Mouse (Mus musculus): Measurements from ENCODE around the gene Pbxip1. TPM values are rescaled to one million over a fixed set of nuclear protein-coding genes. Genes with fewer than 3 reads are reported as not detected.

The Pbxip1 gene
- total RNA-seq, 1 experiment = 19.3 TPM

DNA sequence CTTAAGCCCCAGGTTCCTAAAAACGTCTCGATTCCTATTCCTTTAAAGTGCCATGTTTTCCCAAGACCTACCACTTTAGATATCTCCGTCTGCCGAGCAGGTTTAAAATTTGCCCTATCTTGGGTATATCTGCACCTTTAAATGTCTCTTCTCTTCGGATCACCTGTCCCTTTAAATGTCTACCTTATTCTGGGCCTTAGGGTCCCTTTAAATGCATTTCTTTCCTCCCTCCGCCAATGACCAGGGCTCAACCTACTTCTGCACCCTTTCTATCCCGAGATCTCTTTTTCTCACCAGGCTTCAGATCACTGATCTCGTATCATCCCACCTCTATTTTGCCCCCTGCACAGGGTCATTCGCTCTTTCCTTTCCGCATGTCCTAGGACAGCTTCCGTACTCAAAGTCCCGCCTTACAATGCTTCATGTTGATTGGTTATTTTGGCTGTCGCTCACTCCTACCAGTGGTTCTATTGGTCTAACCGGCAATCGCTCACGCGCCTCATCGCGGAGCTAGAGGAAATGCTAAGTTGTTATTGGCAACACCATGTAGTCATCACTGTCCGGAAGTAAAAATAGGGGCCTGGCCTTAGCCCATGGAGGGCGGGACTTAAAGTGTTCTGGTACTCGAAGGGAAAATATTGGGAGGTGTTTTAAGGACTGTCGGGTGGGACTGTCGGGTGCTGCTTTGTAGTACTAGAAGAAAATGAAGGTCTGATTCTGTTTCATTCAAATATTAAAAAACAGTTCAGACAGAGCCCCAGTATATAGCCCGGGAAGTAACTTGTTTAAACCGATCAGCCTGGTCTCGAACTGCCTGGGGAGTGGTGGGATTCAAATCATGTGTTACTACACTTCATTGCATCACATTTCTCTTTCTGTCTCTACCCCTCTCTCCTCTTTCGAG, 24.8 kb upstream of the Pbxip1 start, which contains the start of gene Flad1:
Flad1 (minus strand) TSS at position 381 of the 904 bp plus-strand sequence.
- TF ChIP-seq ZC3H11A (IDR thresholded peaks at IDR 0.05; ENCODE audit: borderline replicate concordance, low read depth, low read length) (no peak), CHD2 (IDR thresholded peaks at IDR 0.05; ENCODE audit: low read depth, low read length) (peak; percentile 100), MAFK (IDR thresholded peaks at IDR 0.05; ENCODE audit: insufficient read depth, low read depth, low read length) (no peak), ZNF384 (IDR thresholded peaks at IDR 0.05; ENCODE audit: low read depth, low read length) (no peak), HCFC1 (IDR thresholded peaks at IDR 0.05; ENCODE audit: borderline replicate concordance, insufficient read depth, low read length) (peak; percentile 61; the same call in 1 of the 2 replicates)
- Histone ChIP-seq H3K9ac (ENCODE audit: insufficient read depth, low read depth, low read length, poor library complexity, severe bottlenecking) (peak within 1 kb of the TSS; percentile 74), H3K27ac (ENCODE audit: insufficient read depth, low read depth, low read length, poor library complexity, severe bottlenecking) (peak within 1 kb of the TSS; percentile 75), H3K4me1 (ENCODE audit: control insufficient read depth in 2 of 2, insufficient read depth in 2 of 2, low read length in 2 of 2, poor library complexity in 1 of 2) (peaks cover under 1 to 16% of the 10 kb centered on the region in 2 experiments; a peak in 2 of 4 replicates), H3K9me3 (ENCODE audit: control insufficient read depth, insufficient read depth, low read depth, low read length) (no peaks in the 10 kb centered on the region), H3K36me3 (ENCODE audit: control insufficient read depth, insufficient read depth, low read length, poor library complexity, severe bottlenecking) (peaks cover 29% of the 10 kb centered on the region), H3K4me3 (ENCODE audit: insufficient read depth in 1 of 2, low read depth in 1 of 2, low read length in 2 of 2, poor library complexity in 1 of 2, severe bottlenecking in 1 of 2) (peak within 1 kb of the TSS; percentile 66 to 85)
- in situ Hi-C loops (cut with MboI; ENCODE audit: low sequenced_read_pairs in 2 of 2, unreplicated experiment in 2 of 2) = no loop called here
- DNase-seq (ENCODE audit: low read depth, low spot score) = peak; percentile 100

GRCm38 (mm10) chr3:89416158-89416557, 20.3 kb upstream of the Pbxip1 start:
- in situ Hi-C loops (cut with MboI; ENCODE audit: low sequenced_read_pairs in 2 of 2, unreplicated experiment in 2 of 2) = no loop called here
- TF ChIP-seq ZNF384 (IDR thresholded peaks at IDR 0.05; ENCODE audit: low read depth, low read length) (no peak), HCFC1 (IDR thresholded peaks at IDR 0.05; ENCODE audit: borderline replicate concordance, insufficient read depth, low read length) (no peak), MAFK (IDR thresholded peaks at IDR 0.05; ENCODE audit: insufficient read depth, low read depth, low read length) (no peak), ZC3H11A (IDR thresholded peaks at IDR 0.05; ENCODE audit: borderline replicate concordance, low read depth, low read length) (no peak), CHD2 (IDR thresholded peaks at IDR 0.05; ENCODE audit: low read depth, low read length) (no peak)
- Histone ChIP-seq H3K36me3 (ENCODE audit: control insufficient read depth, insufficient read depth, low read length, poor library complexity, severe bottlenecking) (peaks cover 22% of the 10 kb centered on the region), H3K4me3 (ENCODE audit: insufficient read depth in 1 of 2, low read depth in 1 of 2, low read length in 2 of 2, poor library complexity in 1 of 2, severe bottlenecking in 1 of 2) (peak overlapping the region in 1 of 2 experiments; percentile 15; a peak in 1 of 4 replicates), H3K9ac (ENCODE audit: insufficient read depth, low read depth, low read length, poor library complexity, severe bottlenecking) (peak overlapping the region; percentile 1; the same call in 1 of the 2 replicates), H3K9me3 (ENCODE audit: control insufficient read depth, insufficient read depth, low read depth, low read length) (no peaks in the 10 kb centered on the region), H3K4me1 (ENCODE audit: control insufficient read depth in 2 of 2, insufficient read depth in 2 of 2, low read length in 2 of 2, poor library complexity in 1 of 2) (peaks cover 7 to 9% of the 10 kb centered on the region in 2 experiments; a peak in 2 of 4 replicates), H3K27ac (ENCODE audit: insufficient read depth, low read depth, low read length, poor library complexity, severe bottlenecking) (no peak overlapping the region)
- DNase-seq (ENCODE audit: low read depth, low spot score) = no peak

DNA sequence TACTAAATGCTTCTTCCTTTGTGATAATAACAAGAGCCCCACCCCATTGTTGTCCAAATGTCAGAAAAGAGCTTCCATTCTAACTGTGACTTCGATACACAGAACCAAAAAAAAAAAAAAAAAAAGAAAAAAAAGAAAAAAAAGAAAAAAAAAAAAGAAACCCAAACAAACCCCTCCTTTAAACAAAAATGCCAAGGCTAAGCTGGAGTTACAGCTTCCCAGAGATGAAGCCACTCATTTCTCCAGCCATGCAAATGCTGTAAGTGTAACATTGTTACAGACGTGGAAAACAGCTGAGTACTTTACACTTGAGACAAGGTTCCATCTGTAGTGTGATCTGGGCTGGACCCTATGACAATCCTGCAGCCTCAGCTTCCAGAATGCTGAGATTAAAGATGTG, 19.4 kb upstream of the Pbxip1 start:
- peaks cover 22% of the 10 kb centered on the region for H3K36me3 ChIP-seq (ENCODE audit: control insufficient read depth, insufficient read depth, low read length, poor library complexity, severe bottlenecking)
- DNase-seq (ENCODE audit: low read depth, low spot score) = no peak
- peaks cover 7 to 9% of the 10 kb centered on the region in 2 experiments; a peak in 2 of 4 replicates for H3K4me1 ChIP-seq (ENCODE audit: control insufficient read depth in 2 of 2, insufficient read depth in 2 of 2, low read length in 2 of 2, poor library complexity in 1 of 2)
- no peak overlapping the region for H3K27ac ChIP-seq (ENCODE audit: insufficient read depth, low read depth, low read length, poor library complexity, severe bottlenecking)
- in situ Hi-C loops (cut with MboI; ENCODE audit: low sequenced_read_pairs in 2 of 2, unreplicated experiment in 2 of 2) = no loop called here
- no peaks in the 10 kb centered on the region for H3K9me3 ChIP-seq (ENCODE audit: control insufficient read depth, insufficient read depth, low read depth, low read length)
- H3K4me3 ChIP-seq (ENCODE audit: insufficient read depth in 1 of 2, low read depth in 1 of 2, low read length in 2 of 2, poor library complexity in 1 of 2, severe bottlenecking in 1 of 2) = peak overlapping the region; percentile 87 to 98
- H3K9ac ChIP-seq (ENCODE audit: insufficient read depth, low read depth, low read length, poor library complexity, severe bottlenecking) = peak overlapping the region; percentile 81
- TF ChIP-seq ZNF384 (IDR thresholded peaks at IDR 0.05; ENCODE audit: low read depth, low read length) = peak; percentile 53; the same call in 1 of the 2 replicates
- no peak for TF ChIP-seq ZC3H11A (IDR thresholded peaks at IDR 0.05; ENCODE audit: borderline replicate concordance, low read depth, low read length)
- no peak for TF ChIP-seq MAFK (IDR thresholded peaks at IDR 0.05; ENCODE audit: insufficient read depth, low read depth, low read length)

GRCm38 (mm10) chr3:89417840-89418169, 18.7 kb upstream of the Pbxip1 start:
- in situ Hi-C loops (cut with MboI; ENCODE audit: low sequenced_read_pairs in 2 of 2, unreplicated experiment in 2 of 2) = no loop called here
- peaks cover 8 to 9% of the 10 kb centered on the region in 2 experiments; a peak in 2 of 4 replicates for H3K4me1 ChIP-seq (ENCODE audit: control insufficient read depth in 2 of 2, insufficient read depth in 2 of 2, low read length in 2 of 2, poor library complexity in 1 of 2)
- H3K4me3 ChIP-seq (ENCODE audit: insufficient read depth in 1 of 2, low read depth in 1 of 2, low read length in 2 of 2, poor library complexity in 1 of 2, severe bottlenecking in 1 of 2) = peak overlapping the region; percentile 87 to 98
- no peak for DNase-seq (ENCODE audit: low read depth, low spot score)
- peaks cover 22% of the 10 kb centered on the region for H3K36me3 ChIP-seq (ENCODE audit: control insufficient read depth, insufficient read depth, low read length, poor library complexity, severe bottlenecking)
- no peaks in the 10 kb centered on the region for H3K9me3 ChIP-seq (ENCODE audit: control insufficient read depth, insufficient read depth, low read depth, low read length)
- H3K9ac ChIP-seq (ENCODE audit: insufficient read depth, low read depth, low read length, poor library complexity, severe bottlenecking) = peak overlapping the region; percentile 91
- TF ChIP-seq MAFK (IDR thresholded peaks at IDR 0.05; ENCODE audit: insufficient read depth, low read depth, low read length) (no peak), ZC3H11A (IDR thresholded peaks at IDR 0.05; ENCODE audit: borderline replicate concordance, low read depth, low read length) (no peak), HCFC1 (IDR thresholded peaks at IDR 0.05; ENCODE audit: borderline replicate concordance, insufficient read depth, low read length) (no peak), ZNF384 (IDR thresholded peaks at IDR 0.05; ENCODE audit: low read depth, low read length) (no peak), CHD2 (IDR thresholded peaks at IDR 0.05; ENCODE audit: low read depth, low read length) (no peak)
- H3K27ac ChIP-seq (ENCODE audit: insufficient read depth, low read depth, low read length, poor library complexity, severe bottlenecking) = peak overlapping the region; percentile 96

Measured in ES-E14 (cell line).